Mouse (Mus musculus) ES-E14 (cell line): Measurements from ENCODE around the gene Ino80.

ENCODE experiments used
- HCFC1 ChIP-seq: IDR thresholded peaks from 2 replicates; pipeline ENCODE4 v1.6.1; 2012; ENCODE audit warnings: low read length, inconsistent platforms, borderline replicate concordance; ENCODE audit not compliant: insufficient read depth
- MAFK ChIP-seq: IDR thresholded peaks from 2 replicates; pipeline ENCODE4 v1.6.1; 2014; ENCODE audit warnings: mild to moderate bottlenecking, low read depth, low read length, inconsistent platforms; ENCODE audit not compliant: insufficient read depth
- ZC3H11A ChIP-seq: IDR thresholded peaks from 2 replicates; pipeline ENCODE4 v1.6.1; 2012; ENCODE audit warnings: low read depth, mild to moderate bottlenecking, inconsistent platforms, low read length, borderline replicate concordance
- ZNF384 ChIP-seq: IDR thresholded peaks from 2 replicates; pipeline ENCODE4 v1.6.1; 2012; ENCODE audit warnings: low read depth, low read length, inconsistent platforms

GRCm38 (mm10) chr2:119476166-119476565 lies 1.3 kb downstream of the Ino80 start:
- TF ChIP-seq HCFC1, result no peak
- no peak for TF ChIP-seq MAFK
- TF ChIP-seq ZNF384, result no peak
- no peak for TF ChIP-seq ZC3H11A
